Mouse (Mus musculus) forelimb bud, embryonic 11.5 days (tissue): ENCODE data around the gene Xbp1.
"Not testable (repeated sequence)": the region's sequence is repeated elsewhere in the genome, so short reads cannot be mapped to it uniquely, and the experiment has no call there.

Experiments used
- DNase-seq: peaks from one replicate; pipeline ENCODE4 v3.0.0-alpha.2; 2012; ENCODE audit warnings: low read depth, low spot score

Gene Xbp1

GRCm38 (mm10) chr11:5502351-5503051 is 18.0 kb upstream of the Xbp1 start:
- DNase-seq: no peak

- DNase-seq: no peak
Observed at GRCm38 (mm10) chr11:5505856-5506575, 14.4 kb upstream of the Xbp1 start.

GRCm38 (mm10) chr11:5509215-5510098 is 11.0 kb upstream of the Xbp1 start:
- DNase-seq: no peak

- DNase-seq: no peak
Observed at GRCm38 (mm10) chr11:5510099-5510391, 10.4 kb upstream of the Xbp1 start.

GRCm38 (mm10) chr11:5510686-5511085 is 9.8 kb upstream of the Xbp1 start:
- not testable (repeated sequence) for DNase-seq

GRCm38 (mm10) chr11:5512099-5512725 is 8.2 kb upstream of the Xbp1 start:
- no peak for DNase-seq

- DNase-seq: no peak
Observed at GRCm38 (mm10) chr11:5512961-5513360, 7.5 kb upstream of the Xbp1 start.

GRCm38 (mm10) chr11:5514091-5514490 is 6.4 kb upstream of the Xbp1 start:
- DNase-seq: no peak

- no peak for DNase-seq
Observed at GRCm38 (mm10) chr11:5515196-5515595, 5.3 kb upstream of the Xbp1 start.

GRCm38 (mm10) chr11:5515655-5516054 is 4.8 kb upstream of the Xbp1 start:
- DNase-seq: no peak

DNA sequence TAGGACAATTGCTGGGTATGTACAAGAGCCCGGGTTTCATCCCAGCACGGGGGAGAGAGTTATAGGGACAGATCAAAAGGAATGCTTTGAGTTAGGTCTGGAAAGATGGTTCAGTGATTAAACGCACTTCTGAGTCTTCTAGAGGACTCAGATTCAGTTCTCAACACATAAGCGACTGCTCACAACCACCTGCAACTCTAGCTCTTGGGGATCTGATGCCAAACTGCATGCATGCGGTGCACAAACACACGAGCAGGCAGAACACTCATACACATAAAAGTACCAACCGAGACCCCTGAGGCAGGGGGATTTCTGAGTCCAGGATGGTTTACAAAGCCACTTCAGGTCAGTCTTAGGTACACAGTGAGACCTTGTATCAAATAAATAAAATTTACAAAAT is 4.3 kb upstream of the Xbp1 start:
- no peak for DNase-seq

GRCm38 (mm10) chr11:5516617-5517016 is 3.8 kb upstream of the Xbp1 start:
- DNase-seq: no peak

DNA sequence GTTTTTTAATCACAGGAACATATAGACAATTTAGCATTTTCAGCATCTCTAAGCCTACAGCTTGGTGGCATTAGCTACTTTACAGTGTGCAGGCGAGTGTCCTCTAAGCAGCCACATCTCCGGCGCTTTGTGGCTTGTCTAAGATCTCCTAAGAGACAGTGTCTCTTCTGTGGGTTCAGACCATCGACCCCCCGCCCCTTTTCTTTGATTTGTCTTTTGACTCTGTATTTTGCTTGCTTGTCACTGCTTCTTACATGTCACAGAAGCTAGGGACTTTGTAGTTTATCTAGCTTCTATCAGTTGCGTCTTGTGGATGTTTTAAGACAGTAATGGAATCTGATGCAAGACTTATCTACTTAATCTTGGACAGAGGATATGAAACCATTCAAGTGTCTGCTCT is 3.1 kb upstream of the Xbp1 start:
- DNase-seq: no peak

DNA sequence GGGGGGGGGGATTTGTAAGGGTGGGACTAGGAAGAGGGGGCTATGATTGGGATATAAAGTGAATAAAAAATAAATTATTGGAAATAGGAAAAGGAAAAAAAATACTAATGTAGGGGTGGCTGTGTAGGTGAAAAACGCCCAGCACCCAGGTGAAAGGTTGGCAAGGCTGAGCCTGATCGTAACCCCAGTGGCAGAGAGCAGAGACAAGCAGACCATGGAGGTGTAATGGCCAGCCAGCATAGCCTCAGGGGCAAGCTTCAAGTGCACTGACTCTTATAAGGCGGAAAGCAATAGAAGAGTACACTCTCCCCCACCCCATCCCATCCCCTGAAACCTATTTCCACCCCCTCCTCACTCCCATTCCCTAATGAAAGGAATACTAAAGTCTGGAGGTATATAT is 778 bp upstream of the Xbp1 start:
- DNase-seq: no peak

GRCm38 (mm10) chr11:5521266-5521515 is 732 bp downstream of the Xbp1 start:
- DNase-seq: no peak

GRCm38 (mm10) chr11:5521516-5522291 is 1.2 kb downstream of the Xbp1 start:
- DNase-seq: peak; percentile 54

DNA sequence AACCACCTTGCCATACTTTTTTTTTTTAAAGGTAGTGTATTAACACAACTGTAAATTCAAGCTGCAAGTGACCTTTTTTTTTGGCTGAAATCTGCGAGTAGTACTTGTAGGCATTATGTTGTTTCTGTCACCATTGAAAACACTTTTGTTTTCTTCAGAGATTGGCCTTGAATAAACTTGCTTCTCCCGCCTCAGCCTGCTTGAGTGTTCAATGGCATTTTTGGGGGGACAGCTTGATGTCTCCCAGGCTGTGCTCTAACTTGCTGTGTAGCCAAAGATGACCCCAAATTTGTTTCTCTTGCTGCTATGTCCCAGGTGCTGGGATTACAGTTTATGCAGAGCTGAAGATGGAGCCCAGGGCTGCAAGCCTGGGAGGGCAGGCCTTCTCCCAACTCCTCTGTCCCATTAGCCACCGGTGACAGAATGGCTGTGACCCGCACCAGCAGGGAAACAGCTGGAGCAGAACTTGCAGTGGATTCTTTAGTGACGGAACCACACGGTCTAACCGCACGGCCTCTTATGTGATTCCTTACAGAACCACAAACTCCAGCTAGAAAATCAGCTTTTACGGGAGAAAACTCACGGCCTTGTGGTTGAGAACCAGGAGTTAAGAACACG is 2.4 kb downstream of the Xbp1 start:
- DNase-seq: no peak

GRCm38 (mm10) chr11:5525418-5525817 is 5.0 kb downstream of the Xbp1 start:
- no peak for DNase-seq

- no peak for DNase-seq
Observed at GRCm38 (mm10) chr11:5526573-5527439, 6.3 kb downstream of the Xbp1 start.

- DNase-seq: no peak
Observed at GRCm38 (mm10) chr11:5527865-5528523, 7.5 kb downstream of the Xbp1 start.
